Mouse (Mus musculus): Measurements from ENCODE around the gene Haus2. TPM values are rescaled to one million over a fixed set of nuclear protein-coding genes. Genes with fewer than 3 reads are reported as not detected.
"Not testable (repeated sequence)": the region's sequence is repeated elsewhere in the genome, so short reads cannot be mapped to it uniquely, and the experiment has no call there.

Haus2 gene
- total RNA-seq (2021) = 1 to 10 TPM; 6.6 to 6.7 TPM
- long read RNA-seq, experiment 1, transcript Haus2-203 (6 exons, 3,154 nt) = major isoform, 9 of 10 reads
- long read RNA-seq, experiment 1, partial matches to known transcripts = 0 of 10 reads
- long read RNA-seq, experiment 1, other reads (novel, unspliced or antisense) = 0 of 10 reads
- long read RNA-seq, experiment 2, transcript Haus2-203 (6 exons, 3,154 nt) = major isoform, 5 of 7 reads
- long read RNA-seq, experiment 2, partial matches to known transcripts = 0 of 7 reads
- long read RNA-seq, experiment 2, other reads (novel, unspliced or antisense) = 2 of 7 reads

DNA sequence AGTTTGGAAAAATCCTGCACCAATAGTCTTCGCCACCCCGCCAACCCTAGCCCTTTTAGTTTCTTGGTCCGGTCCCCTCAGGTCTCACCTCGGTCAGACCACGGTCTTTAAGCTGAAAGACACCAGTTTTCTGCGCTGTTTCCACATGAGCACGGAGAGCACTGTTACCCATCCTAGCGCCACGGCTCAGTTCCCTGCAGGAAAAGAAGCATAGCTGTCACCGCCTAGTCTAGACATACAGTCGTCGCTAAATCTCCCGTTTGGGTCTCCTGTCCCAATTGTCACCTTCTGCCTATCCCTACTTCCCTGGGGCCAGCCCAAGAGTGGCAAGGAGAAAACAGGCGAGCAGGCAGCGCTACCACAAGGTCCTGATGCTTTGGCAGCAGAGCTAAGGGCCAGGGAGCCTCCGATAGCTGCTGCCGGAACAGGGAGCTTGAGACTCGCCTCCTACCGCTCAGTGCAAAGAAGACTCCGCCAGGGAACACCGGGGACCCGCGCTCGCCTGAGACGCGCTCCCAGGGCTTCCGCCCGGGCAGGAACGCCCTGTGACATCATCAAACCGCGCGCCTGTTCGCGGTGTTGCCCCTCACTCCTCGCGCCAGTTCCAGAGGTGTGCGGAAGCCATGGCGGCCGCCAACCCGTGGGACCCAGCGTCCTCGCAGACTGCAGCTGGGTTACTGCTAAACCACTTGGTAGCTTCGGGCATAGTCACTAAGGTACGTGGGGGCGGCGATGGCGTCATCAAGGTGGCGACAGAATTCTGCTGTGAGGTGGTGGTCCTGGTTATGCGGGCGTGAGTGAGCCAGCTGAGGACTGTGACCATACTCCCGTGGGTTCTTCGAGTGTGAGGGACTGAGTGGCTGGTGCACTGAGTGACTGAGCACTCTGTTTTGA, at the start of gene Haus2, which contains the start of gene Lrrc57:
TSS of gene Haus2 (plus strand) at position 554 of the 894 bp plus-strand sequence.
TSS of gene Lrrc57 (minus strand) at position 691 of the 894 bp plus-strand sequence.
- DNase-seq (ENCODE audit: low spot score) = peak; percentile 88

DNA sequence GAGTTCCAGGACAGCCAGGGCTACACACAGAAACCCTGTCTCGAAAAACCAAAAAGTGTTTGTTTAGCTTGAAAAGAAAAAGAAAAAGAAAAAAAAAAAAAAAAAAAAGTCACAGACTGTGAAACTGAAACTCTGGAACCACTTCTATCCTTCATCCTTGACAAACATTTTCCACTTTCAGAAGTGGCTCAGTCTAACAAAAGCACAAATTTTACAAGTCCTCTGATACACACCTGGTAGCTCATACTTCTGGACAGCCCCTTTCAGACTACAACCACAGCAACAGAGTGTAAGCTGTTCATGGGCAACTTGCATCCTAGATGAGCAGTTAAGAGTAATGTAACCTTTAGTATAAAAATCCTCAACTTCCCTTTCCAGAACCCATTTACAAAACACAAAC, 47.7 kb upstream of the Haus2 start:
- DNase-seq (ENCODE audit: low spot score) = no peak

- DNase-seq (ENCODE audit: low spot score) = no peak
These were observed 46.3 kb upstream of the Haus2 start for GRCm38 (mm10) chr2:120562859-120563234.

DNA sequence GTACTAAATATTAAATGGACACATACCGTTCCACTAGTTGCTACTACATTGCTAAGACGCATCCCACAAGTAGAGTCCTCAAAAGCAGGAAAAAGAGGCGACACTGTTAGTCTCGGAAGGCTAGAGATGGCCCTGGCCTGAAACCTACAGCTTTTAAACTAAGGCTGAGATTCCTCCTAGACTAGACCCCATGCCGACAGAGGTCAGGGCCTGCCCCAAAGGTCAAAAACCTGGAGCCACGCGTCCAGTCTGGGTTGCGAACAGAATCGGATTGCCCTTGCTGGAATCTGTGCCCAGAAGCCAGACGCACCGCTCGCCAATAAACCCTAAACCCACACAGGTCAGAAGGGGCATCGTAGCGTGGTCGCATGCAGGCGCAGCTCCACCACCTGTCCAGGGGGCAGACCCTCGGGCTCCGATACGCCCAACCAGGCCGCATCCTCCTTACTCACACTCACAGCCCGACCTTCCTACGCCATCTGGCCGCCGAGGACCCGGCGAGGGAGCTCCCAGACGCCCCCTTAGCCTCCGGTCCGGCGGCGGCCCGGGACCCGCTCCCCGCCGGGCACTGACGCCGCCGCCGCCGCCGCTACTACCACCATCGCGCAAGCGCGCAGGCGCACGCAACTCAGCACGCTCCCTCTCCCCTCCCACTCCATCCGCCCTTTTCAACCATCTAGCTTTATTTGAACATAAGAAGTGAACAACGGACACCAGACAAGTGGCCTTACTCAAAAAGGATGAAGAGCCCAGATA, 45.8 kb upstream of the Haus2 start, which contains the start of gene Zfp106:
TSS of gene Zfp106 (minus strand) at position 609 of the 756 bp plus-strand sequence.
- peak; percentile 90 for DNase-seq (ENCODE audit: low spot score)

GRCm38 (mm10) chr2:120564548-120565188, 44.5 kb upstream of the Haus2 start:
- DNase-seq (ENCODE audit: low spot score) = not testable (repeated sequence)

- DNase-seq (ENCODE audit: low spot score) = no peak
These were observed 43.8 kb upstream of the Haus2 start for GRCm38 (mm10) chr2:120565363-120565762.

- peak; percentile 94 for DNase-seq (ENCODE audit: low spot score)
These were observed 42.0 kb upstream of the Haus2 start, which contains the start of gene Snap23 for GRCm38 (mm10) chr2:120566886-120567797. Snap23 (plus strand) TSS chr2:120567671.

GRCm38 (mm10) chr2:120567798-120568320, 41.3 kb upstream of the Haus2 start:
- no peak for DNase-seq (ENCODE audit: low spot score)

DNA sequence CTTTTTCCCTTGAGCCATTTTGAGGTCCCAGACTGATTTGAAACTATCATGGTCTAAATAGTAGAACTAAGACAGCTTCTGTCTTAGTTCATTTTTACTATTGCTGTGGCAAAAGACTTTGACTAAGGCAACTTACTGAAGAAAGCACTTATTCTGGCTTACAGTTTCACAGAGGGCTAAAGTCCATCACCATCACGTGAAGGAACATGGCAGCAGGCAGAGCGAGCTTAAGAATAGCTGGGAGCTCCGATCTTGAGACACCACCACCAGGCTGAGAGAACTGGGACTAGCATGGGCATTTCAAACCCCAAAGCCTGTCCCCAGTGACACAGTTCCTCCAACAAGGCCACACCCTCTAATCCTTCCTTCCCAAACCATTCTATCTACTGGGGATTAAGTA, 38.1 kb upstream of the Haus2 start:
- DNase-seq (ENCODE audit: low spot score) = no peak

- not testable (repeated sequence) for DNase-seq (ENCODE audit: low spot score)
These were observed 37.0 kb upstream of the Haus2 start for GRCm38 (mm10) chr2:120572161-120572560.

- DNase-seq (ENCODE audit: low spot score) = no peak
These were observed 34.1 kb upstream of the Haus2 start for GRCm38 (mm10) chr2:120575121-120575520.

DNA sequence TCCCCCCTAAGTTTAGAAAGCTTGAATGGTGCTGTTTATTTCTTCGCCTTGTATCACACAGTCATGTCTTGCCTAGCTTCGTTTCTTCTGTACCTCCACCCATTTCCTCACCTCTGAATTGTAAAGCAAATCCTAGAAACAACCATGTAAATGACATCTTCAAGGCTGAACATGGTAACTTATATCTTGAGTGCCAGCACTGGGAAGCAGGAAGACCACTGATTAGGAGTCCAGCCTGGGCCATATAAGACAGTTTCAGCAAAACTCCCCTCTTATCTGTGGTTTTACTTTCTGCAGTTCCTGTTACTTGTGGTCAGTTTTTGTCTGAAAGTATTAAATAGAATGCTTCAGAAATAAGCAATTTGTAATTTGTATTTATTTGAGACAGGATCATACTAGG, 33.2 kb upstream of the Haus2 start:
- DNase-seq (ENCODE audit: low spot score) = no peak

DNA sequence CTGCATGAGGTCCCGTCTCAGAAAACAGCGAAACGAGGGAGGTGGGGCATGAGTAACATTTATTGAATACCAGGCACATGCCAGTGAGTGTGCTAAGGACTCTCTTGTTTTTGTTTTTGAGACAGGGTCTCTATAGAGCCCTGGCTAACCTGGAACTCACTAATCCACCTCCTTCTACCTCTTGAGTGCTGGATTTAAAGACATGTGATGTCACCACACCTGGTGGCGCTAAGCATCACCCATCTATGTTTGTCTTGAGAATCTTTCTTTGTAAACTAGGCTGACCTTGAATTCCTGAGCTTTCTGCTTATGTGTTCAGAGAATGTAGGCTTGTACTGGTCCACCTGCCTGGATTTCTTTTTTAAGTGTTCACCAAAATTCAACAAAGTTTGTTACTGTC, 31.4 kb upstream of the Haus2 start:
- DNase-seq (ENCODE audit: low spot score) = no peak

DNA sequence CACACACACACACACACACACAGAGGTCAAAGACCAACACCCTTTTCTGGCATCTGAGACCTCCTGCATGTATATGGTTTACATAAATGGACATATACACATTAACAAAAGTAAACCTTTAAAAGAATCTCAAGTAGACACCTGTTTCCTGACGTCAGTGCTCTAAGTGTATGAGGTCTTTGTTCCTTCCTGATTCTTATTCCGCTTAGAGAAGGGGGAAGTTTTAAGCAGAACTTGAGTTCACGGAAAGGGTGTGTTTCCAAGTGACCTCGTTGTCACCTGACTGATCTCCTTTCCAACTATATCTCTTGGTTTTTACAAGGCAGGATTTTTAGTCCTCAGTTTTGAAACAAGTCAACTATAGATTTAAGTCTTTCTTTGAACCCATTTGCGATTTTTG, 30.9 kb upstream of the Haus2 start:
- no peak for DNase-seq (ENCODE audit: low spot score)

DNA sequence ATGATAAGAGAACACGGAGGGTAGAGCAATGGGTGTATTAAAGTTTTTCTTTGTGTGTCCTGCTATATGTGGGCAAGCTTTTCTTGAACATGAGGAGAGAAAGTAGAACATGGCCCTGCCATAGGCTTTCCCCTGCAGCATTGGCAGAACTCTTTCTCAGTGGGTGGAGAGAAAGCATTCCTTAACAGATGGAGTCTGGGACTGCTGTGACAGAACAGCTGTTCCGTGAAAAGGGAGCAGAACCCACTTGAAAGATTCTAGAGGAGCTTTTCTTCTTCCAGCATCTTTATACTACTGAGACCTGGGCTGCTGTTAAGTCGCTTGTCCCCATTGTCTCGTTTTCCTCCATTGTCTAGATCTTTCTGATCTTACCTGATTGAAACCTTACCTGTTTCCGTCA, 19.4 kb upstream of the Haus2 start:
- no peak for DNase-seq (ENCODE audit: low spot score)

GRCm38 (mm10) chr2:120592227-120592626, 17.0 kb upstream of the Haus2 start:
- no peak for DNase-seq (ENCODE audit: low spot score)

DNA sequence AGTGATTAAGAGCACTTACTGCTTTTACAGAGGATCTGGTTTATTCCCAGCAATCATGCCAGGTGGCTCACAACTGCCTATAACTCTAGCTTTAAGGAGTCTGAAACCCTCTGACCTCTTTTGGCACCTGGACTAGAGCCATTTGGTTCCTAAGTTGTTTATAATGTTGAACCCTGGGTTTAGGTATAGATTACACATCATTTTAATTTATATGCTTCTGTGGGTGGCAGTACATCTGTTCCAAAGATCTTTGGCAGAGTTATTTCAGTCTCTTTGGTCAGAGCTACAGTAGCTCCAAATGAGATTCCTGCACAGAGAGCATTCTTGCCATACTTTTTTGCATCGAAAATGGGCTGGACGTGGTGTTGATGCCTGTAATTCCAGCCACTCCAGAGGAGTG, 11.4 kb upstream of the Haus2 start:
- DNase-seq (ENCODE audit: low spot score) = no peak

DNA sequence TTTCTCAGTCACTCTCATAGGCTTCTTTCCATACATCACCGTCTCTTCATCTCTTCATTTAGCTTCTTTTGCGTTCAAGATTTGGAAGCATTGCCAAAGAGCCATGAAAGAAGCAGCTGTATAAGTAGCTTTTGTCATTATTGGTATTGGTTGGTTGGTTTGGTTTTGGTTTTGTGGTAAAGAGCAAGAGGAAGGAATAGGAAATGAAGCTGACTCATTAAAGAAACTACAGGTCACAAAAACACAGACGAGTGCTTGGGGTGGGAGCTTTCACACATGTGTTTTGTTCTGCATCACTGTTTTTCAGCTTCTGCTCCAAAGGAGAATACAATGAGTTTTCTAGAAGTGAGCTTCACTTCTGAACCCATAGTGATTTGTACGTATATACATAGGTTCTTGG, 9.7 kb upstream of the Haus2 start:
- DNase-seq (ENCODE audit: low spot score) = no peak

DNA sequence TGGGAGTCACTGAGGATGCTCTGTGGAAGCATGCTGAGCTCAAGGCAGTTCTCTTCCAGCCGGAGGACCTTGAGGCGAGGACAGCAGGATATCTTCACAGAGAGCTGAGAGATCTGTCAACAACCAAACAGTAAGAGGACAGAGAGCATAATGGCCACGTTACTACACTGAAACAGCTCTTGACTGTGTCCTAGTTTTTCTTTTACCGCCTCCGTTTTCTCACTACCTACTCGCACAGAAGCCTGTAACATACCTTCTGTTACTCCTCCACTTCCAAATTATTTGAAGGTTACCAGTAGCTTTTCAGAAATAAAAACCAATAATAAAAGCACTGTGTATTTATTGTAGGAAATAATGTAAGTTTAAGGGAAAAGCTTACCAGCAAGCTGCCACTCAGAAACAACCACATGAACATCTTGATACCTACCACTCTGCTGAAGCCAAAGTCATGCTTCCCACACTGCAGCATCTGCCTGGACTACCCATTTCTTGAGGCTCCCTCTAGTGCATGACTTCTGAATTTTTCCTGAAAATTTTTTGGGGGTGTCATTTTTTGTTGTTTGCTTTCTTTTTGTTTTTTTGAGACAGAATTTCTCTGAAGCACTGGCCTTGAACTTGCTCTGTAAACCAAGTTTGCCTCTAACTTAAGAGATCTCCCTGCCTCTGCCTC, 3.0 kb upstream of the Haus2 start:
- DNase-seq (ENCODE audit: low spot score) = no peak

All from gastrocnemius, adult 18-20 months (tissue).